8 mouse cellular contexts compared by ENCODE assay signal in genomic region chr2:102185951-102186561, GRCm38 (mm10). TPM values are rescaled to one million over a fixed set of nuclear protein-coding genes. Genes with fewer than 3 reads are reported as not detected.
A peak's percentile ranks its signal among the peaks of the same experiment; 100 is the strongest.
DNase-seq lines count a peak whose midpoint lies in the region; ATAC-seq and TF ChIP-seq lines count a peak whose summit lies in the region.

Gene Ldlrad3, minus strand, starts transcription at chr2:102186385.

- H3K9ac ChIP-seq in CH12.LX (ENCODE audit: insufficient read depth, low read depth), result peak within 1 kb of the TSS; percentile 7; the same call in 1 of the 2 replicates
- peak within 1 kb of the TSS; percentile 89 for H3K9ac ChIP-seq in forebrain, embryonic 12.5 days
- H3K9ac ChIP-seq in heart, postnatal 0 days (replicated peaks; ENCODE audit: low read depth, low read length), result peak within 1 kb of the TSS; percentile 66
- peak within 1 kb of the TSS; percentile 55; the same call in 1 of the 2 replicates for H3K9ac ChIP-seq in liver, embryonic 15.5 days
- peak within 1 kb of the TSS; percentile 91 for H3K9ac ChIP-seq in neural tube, embryonic 11.5 days (ENCODE audit: low read length)
- peak within 1 kb of the TSS; percentile 88 for H3K9ac ChIP-seq in stomach, embryonic 16.5 days (ENCODE audit: low read length)

- under 1% methylated on average over 46 of the region's 77 CpGs for WGBS in forebrain, embryonic 12.5 days
- WGBS in heart, postnatal 0 days, result under 1% methylated on average over 72 of the region's 77 CpGs
- under 1% methylated on average over 77 of the region's 77 CpGs for WGBS in liver, embryonic 15.5 days (ENCODE audit: insufficient replicate concordance)
- WGBS in neural tube, embryonic 11.5 days, result under 1% methylated on average over 59 of the region's 77 CpGs
- under 1% methylated on average over 77 of the region's 77 CpGs for WGBS in stomach, embryonic 16.5 days

- no peaks in the 10 kb centered on the region for H3K79me2 ChIP-seq in CH12.LX (replicated peaks; ENCODE audit: control insufficient read depth, extremely low read depth, insufficient read depth, poor library complexity, severe bottlenecking)

- DNase-seq in CH12.LX (ENCODE audit: extremely low read depth), result peak; percentile 64
- DNase-seq in c-Kit-positive CD71-positive TER-119-positive erythroid progenitor cells, embryonic 14.5 days (ENCODE audit: low spot score), result peak; percentile 49
- peak; percentile 81 for DNase-seq in heart, postnatal 0 days (ENCODE audit: low spot score)
- DNase-seq in kidney, postnatal 4 days, result peak; percentile 97
- DNase-seq in neural tube, embryonic 11.5 days (ENCODE audit: low spot score), result peak; percentile 92

- TF ChIP-seq CTCF in CH12.LX (conservative IDR thresholded peaks at IDR 0.05 in 1 of 2, IDR thresholded peaks at IDR 0.05 in 1 of 2; ENCODE audit: low read depth in 2 of 2, low read length in 2 of 2), result no peak
- TF ChIP-seq CTCF in heart, postnatal 0 days (IDR thresholded peaks at IDR 0.05; ENCODE audit: low read depth), result no peak

- TF ChIP-seq RAD21 in CH12.LX (IDR thresholded peaks at IDR 0.05; ENCODE audit: low read depth, low read length), result no peak

- H3K4me1 ChIP-seq in CH12.LX (ENCODE audit: control insufficient read depth in 1 of 2, insufficient read depth in 2 of 2), result peaks cover 0 to 14% of the 10 kb centered on the region in 2 experiments; a peak in 2 of 4 replicates
- H3K4me1 ChIP-seq in forebrain, embryonic 12.5 days, result peaks cover 30% of the 10 kb centered on the region
- no peaks in the 10 kb centered on the region for H3K4me1 ChIP-seq in heart, postnatal 0 days (ENCODE audit: control insufficient read depth, insufficient read depth)
- peaks cover 16% of the 10 kb centered on the region for H3K4me1 ChIP-seq in liver, embryonic 15.5 days (replicated peaks)
- H3K4me1 ChIP-seq in neural tube, embryonic 11.5 days (ENCODE audit: control insufficient read depth, insufficient read depth, low read length), result peaks cover 10% of the 10 kb centered on the region
- H3K4me1 ChIP-seq in stomach, embryonic 16.5 days (ENCODE audit: control insufficient read depth, insufficient read depth, low read length), result peaks cover 23% of the 10 kb centered on the region

- dilution Hi-C loops in CH12.LX (cut with MboI; ENCODE audit: extremely low pct_ligation_motif_present, extremely low pct_unique_long_range_greater_than_20kb, low sequenced_read_pairs), result no loop called here

- peak; percentile 95 for ATAC-seq in forebrain, embryonic 12.5 days (ENCODE audit: low FRiP score)
- ATAC-seq in heart, postnatal 0 days (ENCODE audit: insufficient read depth, low read depth), result peak; percentile 96
- peak; percentile 92 for ATAC-seq in liver, embryonic 15.5 days (ENCODE audit: insufficient read depth)
- peak; percentile 94 for ATAC-seq in neural tube, embryonic 11.5 days (ENCODE audit: insufficient read depth, low FRiP score, low TSS enrichment)
- peak; percentile 96 for ATAC-seq in stomach, embryonic 16.5 days (ENCODE audit: insufficient read depth, low FRiP score)

- in situ Hi-C loops in CH12.LX (cut with MboI; ENCODE audit: low pct_ligation_motif_present, low pct_unique_long_range_greater_than_20kb, low sequenced_read_pairs), result no loop called here

- H3K27me3 ChIP-seq in CH12.LX (replicated peaks), result peaks cover 9% of the 10 kb centered on the region
- H3K27me3 ChIP-seq in forebrain, embryonic 12.5 days, result no peaks in the 10 kb centered on the region
- no peaks in the 10 kb centered on the region for H3K27me3 ChIP-seq in heart, postnatal 0 days (ENCODE audit: control insufficient read depth, insufficient read depth, low read length)
- peaks cover 39% of the 10 kb centered on the region for H3K27me3 ChIP-seq in liver, embryonic 15.5 days
- H3K27me3 ChIP-seq in neural tube, embryonic 11.5 days (ENCODE audit: control insufficient read depth, insufficient read depth, low read length), result no peaks in the 10 kb centered on the region
- H3K27me3 ChIP-seq in stomach, embryonic 16.5 days (ENCODE audit: control insufficient read depth, insufficient read depth, low read length), result no peaks in the 10 kb centered on the region

- H3K4me3 ChIP-seq in CH12.LX (replicated peaks in 1 of 3; ENCODE audit: low read depth in 2 of 3, low read length in 2 of 3, poor library complexity in 1 of 3), result peak within 1 kb of the TSS; percentile 2 to 67 (median 66)
- H3K4me3 ChIP-seq in forebrain, embryonic 12.5 days (replicated peaks), result peak within 1 kb of the TSS; percentile 85
- H3K4me3 ChIP-seq in heart, postnatal 0 days (ENCODE audit: low read depth, low read length), result peak within 1 kb of the TSS; percentile 74
- peak within 1 kb of the TSS; percentile 67 for H3K4me3 ChIP-seq in liver, embryonic 15.5 days (replicated peaks)
- H3K4me3 ChIP-seq in neural tube, embryonic 11.5 days (ENCODE audit: low read depth, low read length), result peak within 1 kb of the TSS; percentile 81
- peak within 1 kb of the TSS; percentile 67 for H3K4me3 ChIP-seq in stomach, embryonic 16.5 days (replicated peaks; ENCODE audit: low read length)

- no peak; the same call in 1 of the 2 replicates for TF ChIP-seq POLR2A in CH12.LX (IDR thresholded peaks at IDR 0.05; ENCODE audit: low read depth, low read length)

- H3K4me2 ChIP-seq in CH12.LX (ENCODE audit: insufficient read depth, low read depth, poor library complexity, severe bottlenecking), result peak within 1 kb of the TSS; percentile 96
- peak within 1 kb of the TSS; percentile 83 for H3K4me2 ChIP-seq in forebrain, embryonic 12.5 days
- H3K4me2 ChIP-seq in heart, postnatal 0 days (ENCODE audit: low read depth, low read length), result peak within 1 kb of the TSS; percentile 87
- H3K4me2 ChIP-seq in liver, embryonic 15.5 days, result peak within 1 kb of the TSS; percentile 86
- H3K4me2 ChIP-seq in neural tube, embryonic 11.5 days (ENCODE audit: low read depth), result peak within 1 kb of the TSS; percentile 87
- peak within 1 kb of the TSS; percentile 82 for H3K4me2 ChIP-seq in stomach, embryonic 16.5 days (ENCODE audit: low read depth, low read length)

- TF ChIP-seq EP300 in CH12.LX (IDR thresholded peaks at IDR 0.05; ENCODE audit: low read length), result no peak
- TF ChIP-seq EP300 in heart, postnatal 0 days (IDR thresholded peaks at IDR 0.05; ENCODE audit: low read depth), result no peak

- H3K27ac ChIP-seq in CH12.LX (ENCODE audit: insufficient read depth, low read depth), result no peak within 1 kb of the TSS
- H3K27ac ChIP-seq in forebrain, embryonic 12.5 days, result peak within 1 kb of the TSS; percentile 91
- H3K27ac ChIP-seq in heart, postnatal 0 days (ENCODE audit: low read depth), result peak within 1 kb of the TSS; percentile 73
- peak within 1 kb of the TSS; percentile 61; the same call in 1 of the 2 replicates for H3K27ac ChIP-seq in liver, embryonic 15.5 days (replicated peaks)
- H3K27ac ChIP-seq in neural tube, embryonic 11.5 days (ENCODE audit: low read depth, low read length), result peak within 1 kb of the TSS; percentile 86
- peak within 1 kb of the TSS; percentile 94 for H3K27ac ChIP-seq in stomach, embryonic 16.5 days (ENCODE audit: low read length)

- no peaks in the 10 kb centered on the region for H3K36me3 ChIP-seq in CH12.LX (replicated peaks in 1 of 2; ENCODE audit: control insufficient read depth in 1 of 2, insufficient read depth in 1 of 2, low read length in 1 of 2)
- H3K36me3 ChIP-seq in forebrain, embryonic 12.5 days (replicated peaks), result no peaks in the 10 kb centered on the region
- no peaks in the 10 kb centered on the region for H3K36me3 ChIP-seq in heart, postnatal 0 days (replicated peaks; ENCODE audit: control insufficient read depth, insufficient read depth, low read length)
- H3K36me3 ChIP-seq in liver, embryonic 15.5 days (replicated peaks), result no peaks in the 10 kb centered on the region
- 0 out of 2 replicates have a peak, but pooled peaks cover 2% of the 10 kb centered on the region for H3K36me3 ChIP-seq in neural tube, embryonic 11.5 days (ENCODE audit: control insufficient read depth, insufficient read depth, low read length)
- H3K36me3 ChIP-seq in stomach, embryonic 16.5 days (ENCODE audit: control insufficient read depth, insufficient read depth, low read length), result no peaks in the 10 kb centered on the region

- H3K9me3 ChIP-seq in CH12.LX (replicated peaks; ENCODE audit: low read length), result peaks cover 2% of the 10 kb centered on the region
- no peaks in the 10 kb centered on the region for H3K9me3 ChIP-seq in forebrain, embryonic 12.5 days
- no peaks in the 10 kb centered on the region for H3K9me3 ChIP-seq in heart, postnatal 0 days (replicated peaks; ENCODE audit: control insufficient read depth, low read length)
- H3K9me3 ChIP-seq in liver, embryonic 15.5 days (replicated peaks), result no peaks in the 10 kb centered on the region
- no peaks in the 10 kb centered on the region for H3K9me3 ChIP-seq in neural tube, embryonic 11.5 days (ENCODE audit: control insufficient read depth, low read length)
- H3K9me3 ChIP-seq in stomach, embryonic 16.5 days (replicated peaks; ENCODE audit: control insufficient read depth, low read length), result no peaks in the 10 kb centered on the region

TF ChIP-seq in CH12.LX, 34 proteins besides CTCF, POLR2A, EP300 and RAD21:
- TF ChIP-seq SIN3A (IDR thresholded peaks at IDR 0.05; ENCODE audit: low read length) (no peak), MXI1 (IDR thresholded peaks at IDR 0.05; ENCODE audit: low read depth, low read length) (peak; percentile 53; the same call in 1 of the 2 replicates)

RNA-seq across cellular contexts. Expression of gene Ldlrad3, which starts in this region (rescaled TPM):
- total RNA-seq in CH12.LX (2012; rRNA removed), result 0.30 and 0.42 TPM in 2 replicates
- total RNA-seq in CH12.LX (2014; rRNA removed), result 2.1 and 2.3 TPM in 2 replicates
- polyA plus RNA-seq in CH12.LX (2012; ENCODE audit: insufficient read length, low read depth), result 2.2 and 2.7 TPM in 2 replicates
- polyA plus RNA-seq in forebrain, embryonic 12.5 days (2016; fragmentation: Nextera tagmentation; extraction: Ambion mirVana), result 56.7 and 56.8 TPM in 2 replicates
- total RNA-seq in heart, postnatal 0 days (2014; rRNA removed; ENCODE audit: low replicate concordance), result 3.5 and 8.5 TPM in 2 replicates
- polyA plus RNA-seq in heart, postnatal 0 days (2015; fragmentation: Nextera tagmentation; extraction: Ambion mirVana), result 5.2 and 5.4 TPM in 2 replicates
- 4.8 and 5.7 TPM in 2 replicates for polyA plus RNA-seq in liver, embryonic 15.5 days (2015; fragmentation: Nextera tagmentation; extraction: Ambion mirVana)
- polyA plus RNA-seq in neural tube, embryonic 11.5 days (2014; fragmentation: Nextera tagmentation; extraction: Ambion mirVana), result 56.2 and 64.9 TPM in 2 replicates
- 50.0 and 53.2 TPM in 2 replicates for polyA plus RNA-seq in stomach, embryonic 16.5 days (2015; fragmentation: Nextera tagmentation; extraction: Ambion mirVana)

Comparison
In these comparisons a context has a peak if more than half of its experiments do, and no peak if none do; other contexts are left out.
1. H3K9ac ChIP-seq: peak in every context shown above with its lines; median percentile 91 in neural tube, embryonic 11.5 days; 89 in forebrain, embryonic 12.5 days; 88 in stomach, embryonic 16.5 days; 66 in heart, postnatal 0 days; 55 in liver, embryonic 15.5 days; 7 in CH12.LX.